Mouse (Mus musculus) forebrain, embryonic 15.5 days (tissue): ENCODE measurements around the gene Slc25a21. TPM values are rescaled to one million over a fixed set of nuclear protein-coding genes. Genes with fewer than 3 reads are reported as not detected.
A peak's percentile ranks its signal among the peaks of the same experiment; 100 is the strongest.

Source experiments
- ATAC-seq: fragments of 200-750 bp; cut with Nextera tagmentation; replicated peaks from 2 replicates; pipeline ENCODE4 v1.8.0; 2017; ENCODE audit warnings: mild to moderate bottlenecking, moderate TSS enrichment, moderate library complexity
- H3K27ac ChIP-seq: fragments of 300-500 bp; sonication (generic); replicated peaks from 2 replicates; pipeline ENCODE4 v1.5.1; 2015; ENCODE audit warnings: mild to moderate bottlenecking, inconsistent platforms
- H3K27me3 ChIP-seq: fragments of 300-500 bp; sonication (generic); 2 replicates; pipeline ENCODE4 v1.6.1; 2015; ENCODE audit warnings: inconsistent platforms
- H3K36me3 ChIP-seq: fragments of 300-500 bp; sonication (generic); 2 replicates; pipeline ENCODE4 v1.6.1; 2015; ENCODE audit warnings: mild to moderate bottlenecking, inconsistent platforms
- H3K4me1 ChIP-seq: fragments of 300-500 bp; sonication (generic); 2 replicates; pipeline ENCODE4 v1.6.1; 2015; ENCODE audit warnings: inconsistent platforms
- H3K4me2 ChIP-seq: fragments of 300-500 bp; sonication (generic); replicated peaks from 2 replicates; pipeline ENCODE4 v1.6.1; 2015; ENCODE audit warnings: mild to moderate bottlenecking, inconsistent platforms
- H3K4me3 ChIP-seq: fragments of 300-500 bp; sonication (generic); 2 replicates; pipeline ENCODE4 v1.5.1; 2015; ENCODE audit warnings: mild to moderate bottlenecking, inconsistent platforms
- H3K9ac ChIP-seq: fragments of 300-500 bp; sonication (generic); replicated peaks from 2 replicates; pipeline ENCODE4 v1.6.1; 2015; ENCODE audit warnings: mild to moderate bottlenecking, inconsistent platforms
- H3K9me3 ChIP-seq: fragments of 300-500 bp; sonication (generic); 2 replicates; pipeline ENCODE4 v1.6.1; 2016; ENCODE audit warnings: inconsistent platforms
- whole genome bisulfite sequencing: fragments of 180-500 bp; shearing (Covaris S2); methylation state at CpG from one replicate; pipeline ENCODE4 v1.1.7; 2015; ENCODE audit warnings: mixed read lengths; 5-methylcytosine and 5-hydroxymethylcytosine counted together
- polyA plus RNA-seq: library from polyadenylated mRNA; unstranded; fragments of >200 nt; fragmentation: Nextera tagmentation; extraction: Ambion mirVana; gene quantifications from 2 replicates; pipeline ENCODE4 v1.2.1, GENCODE M21; 2015

The Slc25a21 gene
- polyA plus RNA-seq, 1 experiment from 2014 or later: 0.08 TPM

DNA sequence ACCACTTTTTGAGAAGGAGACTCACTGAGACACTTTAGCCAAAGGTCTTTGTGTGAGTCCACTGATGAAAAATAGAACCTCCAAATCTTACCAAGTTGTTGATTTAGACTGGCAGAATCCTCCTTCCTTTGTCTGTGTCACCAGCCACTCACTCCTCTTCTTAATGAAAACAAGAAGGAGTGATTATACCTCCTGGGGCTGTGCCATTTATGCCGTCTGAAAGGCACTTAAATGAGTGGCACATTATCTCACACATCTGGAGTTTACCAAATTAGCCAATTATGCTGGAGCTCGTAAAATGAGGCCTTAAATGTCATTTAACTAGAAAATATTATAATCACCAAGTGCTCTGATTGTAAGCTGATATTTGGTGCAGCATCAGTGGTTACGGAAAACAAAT is 345.8 kb downstream of the Slc25a21 start:
- WGBS: 19% methylated on average over 3 of the region's 3 CpGs
- Histone ChIP-seq H3K27ac (no peak overlapping the region), H3K36me3 (no peaks in the 10 kb centered on the region), H3K4me2 (no peak overlapping the region), H3K9ac (no peak overlapping the region), H3K4me3 (no peak overlapping the region), H3K9me3 (no peaks in the 10 kb centered on the region), H3K4me1 (no peaks in the 10 kb centered on the region; the same call in 1 of the 2 replicates), H3K27me3 (peaks cover 4% of the 10 kb centered on the region; the same call in 1 of the 2 replicates)
- ATAC-seq: 0 out of 2 replicates have a peak, but pooled peaks have one; percentile 55

- WGBS: 28% methylated on average over 1 of the region's 1 CpGs
- Histone ChIP-seq H3K9ac (no peak overlapping the region), H3K36me3 (no peaks in the 10 kb centered on the region), H3K9me3 (no peaks in the 10 kb centered on the region), H3K27me3 (no peaks in the 10 kb centered on the region), H3K4me2 (no peak overlapping the region), H3K4me3 (no peak overlapping the region), H3K27ac (no peak overlapping the region), H3K4me1 (peaks cover 8% of the 10 kb centered on the region; the same call in 1 of the 2 replicates)
- no peak for ATAC-seq
Measured at GRCm38 (mm10) chr12:56829945-56830344, 367.3 kb downstream of the Slc25a21 start.

- H3K36me3 ChIP-seq: no peaks in the 10 kb centered on the region
- H3K9me3 ChIP-seq: no peaks in the 10 kb centered on the region
- peak; percentile 88 for ATAC-seq
- H3K4me2 ChIP-seq: peak overlapping the region; percentile 30
- peaks cover 8% of the 10 kb centered on the region; the same call in 1 of the 2 replicates for H3K4me1 ChIP-seq
- H3K27ac ChIP-seq: no peak overlapping the region
- no peak overlapping the region for H3K9ac ChIP-seq
- WGBS: 7% methylated on average over 5 of the region's 5 CpGs
- no peaks in the 10 kb centered on the region for H3K27me3 ChIP-seq
- peak overlapping the region; percentile 30 for H3K4me3 ChIP-seq
Measured at GRCm38 (mm10) chr12:56829455-56829883, 367.8 kb downstream of the Slc25a21 start.

- 43% methylated on average over 8 of the region's 8 CpGs for WGBS
- no peaks in the 10 kb centered on the region for H3K36me3 ChIP-seq
Measured at GRCm38 (mm10) chr12:56827808-56828384, 369.4 kb downstream of the Slc25a21 start.

GRCm38 (mm10) chr12:56824688-56825087 is 372.6 kb downstream of the Slc25a21 start:
- ATAC-seq: no peak
- Histone ChIP-seq H3K9ac (no peak overlapping the region), H3K27me3 (no peaks in the 10 kb centered on the region), H3K9me3 (no peaks in the 10 kb centered on the region), H3K36me3 (no peaks in the 10 kb centered on the region), H3K4me2 (no peak overlapping the region), H3K4me1 (peaks cover 6% of the 10 kb centered on the region; the same call in 1 of the 2 replicates), H3K4me3 (no peak overlapping the region), H3K27ac (no peak overlapping the region)
- WGBS: 71% methylated on average over 5 of the region's 5 CpGs

More at GRCm38 (mm10) chr12:56827808-56828384, 369.4 kb downstream of the Slc25a21 start:
- H3K9ac ChIP-seq: no peak overlapping the region
- H3K4me2 ChIP-seq: no peak overlapping the region
- H3K27ac ChIP-seq: no peak overlapping the region
- H3K4me3 ChIP-seq: no peak overlapping the region
- no peak for ATAC-seq
- peaks cover 8% of the 10 kb centered on the region; the same call in 1 of the 2 replicates for H3K4me1 ChIP-seq
- H3K9me3 ChIP-seq: no peaks in the 10 kb centered on the region
- H3K27me3 ChIP-seq: no peaks in the 10 kb centered on the region

- Histone ChIP-seq H3K27ac (no peak overlapping the region), H3K27me3 (no peaks in the 10 kb centered on the region), H3K9me3 (no peaks in the 10 kb centered on the region), H3K4me3 (no peak overlapping the region), H3K9ac (no peak overlapping the region), H3K36me3 (no peaks in the 10 kb centered on the region), H3K4me1 (no peaks in the 10 kb centered on the region), H3K4me2 (no peak overlapping the region)
- ATAC-seq: no peak
- 51% methylated on average over 2 of the region's 2 CpGs for WGBS
Measured at GRCm38 (mm10) chr12:56822122-56822521, 375.1 kb downstream of the Slc25a21 start.

- H3K36me3 ChIP-seq: no peaks in the 10 kb centered on the region
- no peak overlapping the region for H3K27ac ChIP-seq
- 82% methylated on average over 2 of the region's 2 CpGs for WGBS
- H3K9me3 ChIP-seq: no peaks in the 10 kb centered on the region
- no peak overlapping the region for H3K9ac ChIP-seq
- no peak for ATAC-seq
- H3K4me3 ChIP-seq: no peak overlapping the region
- no peaks in the 10 kb centered on the region for H3K27me3 ChIP-seq
- H3K4me1 ChIP-seq: no peaks in the 10 kb centered on the region
- H3K4me2 ChIP-seq: no peak overlapping the region
Measured at GRCm38 (mm10) chr12:56820604-56821003, 376.7 kb downstream of the Slc25a21 start.

GRCm38 (mm10) chr12:56807483-56807882 is 389.8 kb downstream of the Slc25a21 start:
- no peak overlapping the region for H3K4me3 ChIP-seq
- H3K4me2 ChIP-seq: no peak overlapping the region
- H3K9ac ChIP-seq: no peak overlapping the region
- no peaks in the 10 kb centered on the region for H3K4me1 ChIP-seq
- H3K27ac ChIP-seq: no peak overlapping the region
- H3K36me3 ChIP-seq: no peaks in the 10 kb centered on the region
- H3K9me3 ChIP-seq: no peaks in the 10 kb centered on the region
- WGBS: 59% methylated on average over 2 of the region's 2 CpGs
- peak; percentile 38; the same call in 1 of the 2 replicates for ATAC-seq
- no peaks in the 10 kb centered on the region for H3K27me3 ChIP-seq

DNA sequence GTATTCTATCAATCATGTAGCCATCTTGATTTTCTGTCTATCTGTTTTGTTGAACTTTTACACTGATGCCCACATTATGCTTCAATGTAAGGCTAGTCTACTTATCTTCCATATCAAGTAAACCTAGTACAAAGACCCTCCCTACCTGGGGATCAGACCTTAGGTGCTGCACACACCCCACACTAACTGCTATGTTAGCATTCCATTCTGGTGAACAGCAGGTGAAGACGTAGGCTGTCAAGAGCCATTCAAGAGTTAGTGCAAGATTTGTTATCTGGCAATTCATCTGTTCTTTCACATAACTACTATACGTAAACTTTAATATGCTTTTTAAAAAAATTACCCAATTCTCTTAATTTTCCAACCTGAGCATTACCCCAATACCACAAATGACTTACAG is 390.2 kb downstream of the Slc25a21 start:
- no peaks in the 10 kb centered on the region for H3K4me1 ChIP-seq
- H3K9ac ChIP-seq: no peak overlapping the region
- no peak for ATAC-seq
- H3K36me3 ChIP-seq: no peaks in the 10 kb centered on the region
- no peak overlapping the region for H3K4me3 ChIP-seq
- H3K9me3 ChIP-seq: no peaks in the 10 kb centered on the region
- H3K4me2 ChIP-seq: no peak overlapping the region
- H3K27me3 ChIP-seq: no peaks in the 10 kb centered on the region
- WGBS: 84% methylated on average over 2 of the region's 2 CpGs
- H3K27ac ChIP-seq: no peak overlapping the region

GRCm38 (mm10) chr12:56804487-56804886 is 392.8 kb downstream of the Slc25a21 start:
- no peak overlapping the region for H3K9ac ChIP-seq
- no peak for ATAC-seq
- no peaks in the 10 kb centered on the region for H3K9me3 ChIP-seq
- no peak overlapping the region for H3K27ac ChIP-seq
- no peak overlapping the region for H3K4me3 ChIP-seq
- H3K36me3 ChIP-seq: no peaks in the 10 kb centered on the region
- H3K4me1 ChIP-seq: no peaks in the 10 kb centered on the region
- no peaks in the 10 kb centered on the region for H3K27me3 ChIP-seq
- 44% methylated on average over 3 of the region's 3 CpGs for WGBS
- H3K4me2 ChIP-seq: no peak overlapping the region

- Histone ChIP-seq H3K9ac (no peak overlapping the region), H3K4me3 (no peak overlapping the region), H3K4me2 (no peak overlapping the region), H3K27ac (no peak overlapping the region), H3K4me1 (peaks cover 7% of the 10 kb centered on the region), H3K27me3 (no peaks in the 10 kb centered on the region), H3K36me3 (no peaks in the 10 kb centered on the region), H3K9me3 (no peaks in the 10 kb centered on the region)
- WGBS: 37% methylated on average over 6 of the region's 6 CpGs
- peak; percentile 74 for ATAC-seq
Measured at GRCm38 (mm10) chr12:56798641-56799415, 398.4 kb downstream of the Slc25a21 start.

DNA sequence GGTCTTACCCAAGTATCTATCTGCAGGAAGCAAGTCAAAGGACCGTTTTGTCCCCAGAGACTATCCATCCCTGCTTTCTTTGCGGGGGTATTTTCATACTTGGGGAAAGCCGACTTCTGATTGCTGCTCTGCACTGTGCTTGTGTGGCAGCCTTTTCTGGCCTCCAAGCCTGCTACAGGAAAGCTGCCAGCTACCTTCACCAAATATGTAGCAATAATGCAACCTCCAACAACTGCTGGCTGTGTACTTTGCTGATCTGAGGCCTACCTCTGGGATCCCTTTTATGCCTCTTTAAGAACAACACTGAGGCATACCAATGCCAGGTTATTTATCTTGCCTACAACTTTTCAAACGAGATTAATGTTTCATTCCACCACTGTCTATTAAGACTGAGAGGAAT is 408.0 kb downstream of the Slc25a21 start:
- H3K9me3 ChIP-seq: no peaks in the 10 kb centered on the region
- no peaks in the 10 kb centered on the region for H3K27me3 ChIP-seq
- H3K27ac ChIP-seq: no peak overlapping the region
- H3K4me1 ChIP-seq: peaks cover 6% of the 10 kb centered on the region
- 77% methylated on average over 4 of the region's 4 CpGs for WGBS
- no peak for ATAC-seq
- no peak overlapping the region for H3K9ac ChIP-seq
- no peak overlapping the region for H3K4me2 ChIP-seq
- no peaks in the 10 kb centered on the region for H3K36me3 ChIP-seq
- H3K4me3 ChIP-seq: no peak overlapping the region
